Mouse (Mus musculus): ENCODE data around the gene Gm20388. TPM values are rescaled to one million over a fixed set of nuclear protein-coding genes. Genes with fewer than 3 reads are reported as not detected.

Gm20388 gene
- total and polyA plus RNA-seq, 3 experiments, result 0.02 to 0.05 TPM; not detected in 1

- H3K4me3 ChIP-seq (ENCODE audit: low read depth, low read length), result no peak overlapping the region
- no peak for DNase-seq (ENCODE audit: low spot score)
- no peaks in the 10 kb centered on the region for H3K36me3 ChIP-seq (replicated peaks)
- no peaks in the 10 kb centered on the region for H3K4me1 ChIP-seq (ENCODE audit: insufficient read depth, low read depth, low read length)
- no peaks in the 10 kb centered on the region for H3K27me3 ChIP-seq (ENCODE audit: insufficient read depth, low read length)
- no peak for ATAC-seq (ENCODE audit: extremely low read depth, insufficient number of reproducible peaks, low FRiP score, poor library complexity, severe bottlenecking)
- H3K9me3 ChIP-seq (replicated peaks), result peaks cover 16% of the 10 kb centered on the region
- TF ChIP-seq GATA2 (IDR thresholded peaks at IDR 0.05; ENCODE audit: borderline replicate concordance, low read depth, low read length), result no peak
- TF ChIP-seq CTCF (IDR thresholded peaks at IDR 0.05; ENCODE audit: low read depth, low read length), result no peak
- no peak for TF ChIP-seq POLR2AphosphoS5 (IDR thresholded peaks at IDR 0.05; ENCODE audit: insufficient replicate concordance, low read depth, low read length)
- no peak for TF ChIP-seq TAL1 (conservative IDR thresholded peaks at IDR 0.05; ENCODE audit: low read depth, low read length)
- no peak for TF ChIP-seq GATA1 (IDR thresholded peaks at IDR 0.05; ENCODE audit: borderline replicate concordance, low read length)
Observed at GRCm38 (mm10) chr8:123740263-123740662, 3829.6 kb downstream of the Gm20388 start.

GRCm38 (mm10) chr8:123741232-123741631 lies 3830.6 kb downstream of the Gm20388 start:
- ATAC-seq (ENCODE audit: extremely low read depth, insufficient number of reproducible peaks, low FRiP score, poor library complexity, severe bottlenecking), result no peak
- H3K4me1 ChIP-seq (ENCODE audit: insufficient read depth, low read depth, low read length), result no peaks in the 10 kb centered on the region
- H3K4me3 ChIP-seq (ENCODE audit: low read depth, low read length), result no peak overlapping the region
- TF ChIP-seq TAL1 (conservative IDR thresholded peaks at IDR 0.05; ENCODE audit: low read depth, low read length) (no peak), POLR2AphosphoS5 (IDR thresholded peaks at IDR 0.05; ENCODE audit: insufficient replicate concordance, low read depth, low read length) (no peak), GATA2 (IDR thresholded peaks at IDR 0.05; ENCODE audit: borderline replicate concordance, low read depth, low read length) (no peak)
- no peaks in the 10 kb centered on the region for H3K27me3 ChIP-seq (ENCODE audit: insufficient read depth, low read length)
- peaks cover 13% of the 10 kb centered on the region for H3K9me3 ChIP-seq (replicated peaks)
- no peak for DNase-seq (ENCODE audit: low spot score)
- no peaks in the 10 kb centered on the region for H3K36me3 ChIP-seq (replicated peaks)

- DNase-seq (ENCODE audit: low spot score), result no peak
- Histone ChIP-seq H3K9me3 (replicated peaks) (peaks cover 13% of the 10 kb centered on the region), H3K36me3 (replicated peaks) (no peaks in the 10 kb centered on the region), H3K27me3 (ENCODE audit: insufficient read depth, low read length) (no peaks in the 10 kb centered on the region), H3K4me1 (ENCODE audit: insufficient read depth, low read depth, low read length) (peaks cover 3% of the 10 kb centered on the region; the same call in 1 of the 2 replicates), H3K4me3 (ENCODE audit: low read depth, low read length) (no peak overlapping the region)
- no peak for TF ChIP-seq POLR2AphosphoS5 (IDR thresholded peaks at IDR 0.05; ENCODE audit: insufficient replicate concordance, low read depth, low read length)
- TF ChIP-seq GATA2 (IDR thresholded peaks at IDR 0.05; ENCODE audit: borderline replicate concordance, low read depth, low read length), result no peak
- no peak for TF ChIP-seq GATA1 (IDR thresholded peaks at IDR 0.05; ENCODE audit: borderline replicate concordance, low read length)
- no peak for TF ChIP-seq CTCF (IDR thresholded peaks at IDR 0.05; ENCODE audit: low read depth, low read length)
- no peak for TF ChIP-seq TAL1 (conservative IDR thresholded peaks at IDR 0.05; ENCODE audit: low read depth, low read length)
- ATAC-seq (ENCODE audit: extremely low read depth, insufficient number of reproducible peaks, low FRiP score, poor library complexity, severe bottlenecking), result no peak
Observed at GRCm38 (mm10) chr8:123746488-123746887, 3835.8 kb downstream of the Gm20388 start.

GRCm38 (mm10) chr8:123747772-123748171 lies 3837.1 kb downstream of the Gm20388 start:
- Histone ChIP-seq H3K4me1 (ENCODE audit: insufficient read depth, low read depth, low read length) (peaks cover 3% of the 10 kb centered on the region; the same call in 1 of the 2 replicates), H3K9me3 (replicated peaks) (peaks cover 14% of the 10 kb centered on the region), H3K27me3 (ENCODE audit: insufficient read depth, low read length) (no peaks in the 10 kb centered on the region; the same call in 1 of the 2 replicates), H3K4me3 (ENCODE audit: low read depth, low read length) (no peak overlapping the region), H3K36me3 (replicated peaks) (no peaks in the 10 kb centered on the region)
- ATAC-seq (ENCODE audit: extremely low read depth, insufficient number of reproducible peaks, low FRiP score, poor library complexity, severe bottlenecking), result no peak
- no peak for TF ChIP-seq GATA1 (IDR thresholded peaks at IDR 0.05; ENCODE audit: borderline replicate concordance, low read length)
- TF ChIP-seq GATA2 (IDR thresholded peaks at IDR 0.05; ENCODE audit: borderline replicate concordance, low read depth, low read length), result no peak
- TF ChIP-seq TAL1 (conservative IDR thresholded peaks at IDR 0.05; ENCODE audit: low read depth, low read length), result no peak
- TF ChIP-seq CTCF (IDR thresholded peaks at IDR 0.05; ENCODE audit: low read depth, low read length), result no peak
- TF ChIP-seq POLR2AphosphoS5 (IDR thresholded peaks at IDR 0.05; ENCODE audit: insufficient replicate concordance, low read depth, low read length), result no peak
- DNase-seq (ENCODE audit: low spot score), result no peak

- H3K27me3 ChIP-seq (ENCODE audit: insufficient read depth, low read length), result peaks cover 2% of the 10 kb centered on the region; the same call in 1 of the 2 replicates
- peaks cover 3% of the 10 kb centered on the region; the same call in 1 of the 2 replicates for H3K4me1 ChIP-seq (ENCODE audit: insufficient read depth, low read depth, low read length)
- TF ChIP-seq POLR2AphosphoS5 (IDR thresholded peaks at IDR 0.05; ENCODE audit: insufficient replicate concordance, low read depth, low read length), result no peak
- no peak for TF ChIP-seq TAL1 (conservative IDR thresholded peaks at IDR 0.05; ENCODE audit: low read depth, low read length)
- TF ChIP-seq GATA2 (IDR thresholded peaks at IDR 0.05; ENCODE audit: borderline replicate concordance, low read depth, low read length), result no peak
- no peak for TF ChIP-seq GATA1 (IDR thresholded peaks at IDR 0.05; ENCODE audit: borderline replicate concordance, low read length)
- no peak for TF ChIP-seq CTCF (IDR thresholded peaks at IDR 0.05; ENCODE audit: low read depth, low read length)
- no peaks in the 10 kb centered on the region for H3K36me3 ChIP-seq (replicated peaks)
- no peak overlapping the region for H3K4me3 ChIP-seq (ENCODE audit: low read depth, low read length)
- DNase-seq (ENCODE audit: low spot score) (no peak), ATAC-seq (ENCODE audit: extremely low read depth, insufficient number of reproducible peaks, low FRiP score, poor library complexity, severe bottlenecking) (no peak)
- peaks cover 17% of the 10 kb centered on the region for H3K9me3 ChIP-seq (replicated peaks)
Observed at GRCm38 (mm10) chr8:123750171-123750693, 3839.6 kb downstream of the Gm20388 start.

GRCm38 (mm10) chr8:123752773-123753468 lies 3842.3 kb downstream of the Gm20388 start:
- Histone ChIP-seq H3K36me3 (replicated peaks) (no peaks in the 10 kb centered on the region), H3K4me3 (ENCODE audit: low read depth, low read length) (no peak overlapping the region), H3K4me1 (ENCODE audit: insufficient read depth, low read depth, low read length) (peaks cover 3% of the 10 kb centered on the region; the same call in 1 of the 2 replicates), H3K9me3 (replicated peaks) (peaks cover 17% of the 10 kb centered on the region), H3K27me3 (ENCODE audit: insufficient read depth, low read length) (peaks cover 5% of the 10 kb centered on the region; the same call in 1 of the 2 replicates)
- TF ChIP-seq GATA1 (IDR thresholded peaks at IDR 0.05; ENCODE audit: borderline replicate concordance, low read length), result no peak
- no peak for TF ChIP-seq TAL1 (conservative IDR thresholded peaks at IDR 0.05; ENCODE audit: low read depth, low read length)
- TF ChIP-seq CTCF (IDR thresholded peaks at IDR 0.05; ENCODE audit: low read depth, low read length), result no peak
- TF ChIP-seq POLR2AphosphoS5 (IDR thresholded peaks at IDR 0.05; ENCODE audit: insufficient replicate concordance, low read depth, low read length), result no peak
- no peak for TF ChIP-seq GATA2 (IDR thresholded peaks at IDR 0.05; ENCODE audit: borderline replicate concordance, low read depth, low read length)
- ATAC-seq (ENCODE audit: extremely low read depth, insufficient number of reproducible peaks, low FRiP score, poor library complexity, severe bottlenecking) (no peak), DNase-seq (ENCODE audit: low spot score) (no peak)

Data from G1E (cell line).